Mouse (Mus musculus): Measurements from ENCODE around the gene Csnk2a2. TPM values are rescaled to one million over a fixed set of nuclear protein-coding genes. Genes with fewer than 3 reads are reported as not detected.
A peak's percentile ranks its signal among the peaks of the same experiment; 100 is the strongest.

Csnk2a2 gene
- 10.3 and 11.0 TPM in 2 replicates for polyA plus RNA-seq (2015; fragmentation: Nextera tagmentation; extraction: Ambion mirVana)

DNA sequence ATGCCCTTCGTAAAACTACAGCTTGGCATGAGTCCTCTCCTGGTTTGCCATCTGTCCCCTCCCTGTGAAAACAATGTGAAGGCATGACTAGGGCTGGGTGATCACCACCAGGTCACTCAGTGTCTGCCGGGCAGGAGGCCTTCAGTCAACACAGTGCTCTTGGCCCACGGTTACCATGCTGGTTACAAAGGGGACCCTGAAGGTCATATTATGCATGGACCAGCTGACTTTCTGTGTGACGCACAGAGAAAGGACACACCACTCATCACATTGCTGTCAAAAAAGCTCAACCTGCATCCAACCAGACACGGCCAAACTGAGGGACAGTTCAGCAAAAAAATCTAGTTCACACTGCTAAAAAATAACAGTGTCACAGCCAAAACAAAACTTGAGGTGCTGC is at the start of gene Csnk2a2:
TSS of gene Csnk2a2 (minus strand) at position 34 of the 400 bp plus-strand sequence.
- no peak within 1 kb of the TSS for H3K27ac ChIP-seq (ENCODE audit: low read length)
- H3K9ac ChIP-seq (replicated peaks; ENCODE audit: low read depth, low read length), result peak within 1 kb of the TSS; percentile 92
- H3K4me1 ChIP-seq (replicated peaks; ENCODE audit: control insufficient read depth, insufficient read depth, low read length), result peaks cover 16% of the 10 kb centered on the region
- no peaks in the 10 kb centered on the region for H3K27me3 ChIP-seq (replicated peaks; ENCODE audit: control insufficient read depth, insufficient read depth, low read length)
- peak within 1 kb of the TSS; percentile 80 for H3K4me2 ChIP-seq (ENCODE audit: low read length)
- WGBS, result 84% methylated on average over 5 of the region's 5 CpGs
- peak within 1 kb of the TSS; percentile 84 for H3K4me3 ChIP-seq (replicated peaks; ENCODE audit: low read length)
- H3K9me3 ChIP-seq (ENCODE audit: control insufficient read depth, low read length), result no peaks in the 10 kb centered on the region
- no peak for ATAC-seq
- H3K36me3 ChIP-seq (ENCODE audit: control insufficient read depth, insufficient read depth), result no peaks in the 10 kb centered on the region; the same call in 1 of the 2 replicates

DNA sequence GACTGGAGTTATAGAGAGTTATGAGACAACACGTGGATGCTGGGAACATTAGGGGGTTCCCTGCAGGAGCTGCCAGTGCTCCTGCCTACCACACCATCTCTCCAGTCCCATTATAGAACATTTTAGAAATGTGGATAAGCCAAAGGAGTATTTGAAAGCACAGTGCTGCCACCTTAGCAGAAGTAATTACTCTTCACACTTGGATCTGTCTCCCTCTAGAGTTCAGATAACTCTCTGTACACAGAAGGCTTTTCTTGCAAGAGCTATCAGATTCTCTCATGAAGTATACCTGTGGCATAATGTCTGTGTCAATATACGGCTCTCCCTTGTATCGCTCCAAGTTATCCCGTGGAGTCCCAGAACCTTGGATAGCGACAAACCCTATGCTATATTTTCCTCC is 49.6 kb upstream of the Csnk2a2 start:
- Histone ChIP-seq H3K4me2 (ENCODE audit: low read length) (no peak overlapping the region), H3K4me1 (replicated peaks; ENCODE audit: control insufficient read depth, insufficient read depth, low read length) (no peaks in the 10 kb centered on the region), H3K4me3 (replicated peaks; ENCODE audit: low read length) (no peak overlapping the region), H3K27ac (ENCODE audit: low read length) (no peak overlapping the region), H3K27me3 (replicated peaks; ENCODE audit: control insufficient read depth, insufficient read depth, low read length) (no peaks in the 10 kb centered on the region), H3K9me3 (ENCODE audit: control insufficient read depth, low read length) (no peaks in the 10 kb centered on the region), H3K9ac (replicated peaks; ENCODE audit: low read depth, low read length) (no peak overlapping the region), H3K36me3 (ENCODE audit: control insufficient read depth, insufficient read depth) (no peaks in the 10 kb centered on the region)
- no peak for ATAC-seq
- WGBS, result 88% methylated on average over 5 of the region's 5 CpGs

DNA sequence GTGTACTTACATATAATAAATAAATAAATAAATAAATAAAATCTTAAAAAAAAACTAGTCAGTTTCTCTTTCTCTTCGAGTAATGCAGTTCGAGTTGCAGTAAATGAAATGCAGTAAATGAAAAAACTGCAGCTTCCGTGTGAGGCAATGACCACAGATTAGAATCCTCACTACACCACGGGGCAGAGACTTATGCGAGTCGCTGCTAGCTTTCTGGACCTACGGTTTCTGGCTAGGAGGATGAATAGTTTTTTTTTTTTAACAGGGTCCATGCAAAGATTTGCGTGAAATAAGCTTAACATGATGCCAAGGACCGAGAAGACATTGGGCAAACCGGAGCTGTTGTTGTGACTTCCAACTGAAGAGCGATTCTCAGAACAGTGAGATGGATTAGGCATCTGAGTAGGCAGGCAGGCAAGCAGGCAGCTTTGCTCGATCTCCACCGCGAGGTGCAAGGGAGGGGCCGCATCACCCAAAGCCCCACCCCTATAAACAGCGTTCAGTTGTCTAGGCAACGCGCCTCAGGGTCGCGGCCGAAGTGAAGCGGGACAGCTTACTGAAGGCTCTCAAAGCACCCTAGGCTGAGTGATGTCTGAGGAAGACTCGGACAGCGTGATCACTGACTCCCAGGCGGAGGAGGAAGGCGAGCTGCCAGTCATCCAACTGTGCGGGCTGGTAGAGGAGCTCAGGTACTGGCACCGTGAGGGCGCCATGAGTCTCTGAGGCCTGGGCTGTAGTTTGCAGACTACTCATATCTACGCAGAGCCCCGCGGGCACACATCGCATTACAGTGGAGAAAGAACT is 43.9 kb upstream of the Csnk2a2 start, which contains the start of gene Ccdc113:
TSS of gene Ccdc113 (plus strand) at position 502 of the 804 bp plus-strand sequence.
- Histone ChIP-seq H3K4me2 (ENCODE audit: low read length) (peak within 1 kb of the TSS; percentile 86), H3K9ac (replicated peaks; ENCODE audit: low read depth, low read length) (peak within 1 kb of the TSS; percentile 61)
- peak; percentile 95 for ATAC-seq

DNA sequence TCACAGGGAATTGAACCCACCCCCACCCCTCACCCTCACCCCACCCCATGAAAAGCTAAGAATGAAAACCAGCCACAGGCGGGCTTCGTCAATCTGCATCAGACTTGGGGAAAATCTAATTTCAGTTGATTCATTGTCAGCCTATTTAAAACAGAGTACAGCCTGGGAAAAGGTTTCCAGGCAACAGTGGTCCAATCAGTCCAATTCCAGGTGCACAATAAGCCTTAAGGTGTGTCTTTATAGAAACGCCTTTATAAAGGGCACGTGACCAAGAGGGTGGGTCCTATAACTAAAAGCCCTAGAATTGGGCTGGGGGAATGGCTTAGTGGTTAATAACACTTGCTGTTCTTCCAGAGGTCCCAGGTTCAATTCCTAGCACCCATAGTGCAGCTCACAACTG is 42.4 kb upstream of the Csnk2a2 start:
- peaks cover 8% of the 10 kb centered on the region for H3K4me1 ChIP-seq (replicated peaks; ENCODE audit: control insufficient read depth, insufficient read depth, low read length)

More for the DNA sequence above, 43.9 kb upstream of the Csnk2a2 start, which contains the start of gene Ccdc113:
- Histone ChIP-seq H3K4me3 (replicated peaks; ENCODE audit: low read length) (peak within 1 kb of the TSS; percentile 54), H3K4me1 (replicated peaks; ENCODE audit: control insufficient read depth, insufficient read depth, low read length) (peaks cover 8% of the 10 kb centered on the region), H3K27ac (ENCODE audit: low read length) (no peak within 1 kb of the TSS), H3K27me3 (replicated peaks; ENCODE audit: control insufficient read depth, insufficient read depth, low read length) (no peaks in the 10 kb centered on the region), H3K9me3 (ENCODE audit: control insufficient read depth, low read length) (no peaks in the 10 kb centered on the region), H3K36me3 (ENCODE audit: control insufficient read depth, insufficient read depth) (no peaks in the 10 kb centered on the region)
- 5% methylated on average over 33 of the region's 33 CpGs for WGBS

DNA sequence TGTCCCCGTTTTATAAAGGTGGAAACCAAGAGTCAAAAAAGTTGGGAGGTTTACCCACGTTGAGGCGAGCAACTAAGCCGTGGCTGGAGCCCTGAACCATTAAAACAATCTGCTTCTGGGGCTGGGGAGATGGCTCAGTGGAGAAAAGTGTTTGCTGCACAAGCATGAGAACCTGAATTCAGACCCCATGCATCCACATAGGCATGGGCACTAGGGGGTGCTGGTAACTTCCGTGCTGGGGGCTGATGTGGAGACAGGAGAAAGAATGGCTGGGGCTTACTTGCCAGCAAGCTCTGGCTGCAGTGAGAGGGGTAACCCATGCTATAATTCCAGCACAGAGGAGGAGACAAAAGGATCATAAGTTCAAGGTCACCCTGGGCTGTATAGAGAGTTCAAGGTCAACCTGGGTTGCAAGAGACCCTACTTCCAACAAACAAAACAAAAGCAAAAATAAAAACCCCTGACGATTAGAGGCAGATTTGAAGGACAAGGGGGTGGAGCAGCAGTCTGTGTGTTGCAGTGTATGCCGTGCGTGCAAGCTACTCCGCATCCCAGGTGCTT is 39.0 kb upstream of the Csnk2a2 start:
- no peak overlapping the region for H3K9ac ChIP-seq (replicated peaks; ENCODE audit: low read depth, low read length)
- no peak overlapping the region for H3K27ac ChIP-seq (ENCODE audit: low read length)
- no peak for ATAC-seq
- no peak overlapping the region for H3K4me2 ChIP-seq (ENCODE audit: low read length)
- 63% methylated on average over 9 of the region's 9 CpGs for WGBS
- H3K36me3 ChIP-seq (ENCODE audit: control insufficient read depth, insufficient read depth), result no peaks in the 10 kb centered on the region
- H3K9me3 ChIP-seq (ENCODE audit: control insufficient read depth, low read length), result no peaks in the 10 kb centered on the region
- H3K4me1 ChIP-seq (replicated peaks; ENCODE audit: control insufficient read depth, insufficient read depth, low read length), result peaks cover 3% of the 10 kb centered on the region
- H3K4me3 ChIP-seq (replicated peaks; ENCODE audit: low read length), result no peak overlapping the region
- H3K27me3 ChIP-seq (replicated peaks; ENCODE audit: control insufficient read depth, insufficient read depth, low read length), result no peaks in the 10 kb centered on the region

More for the DNA sequence above, 42.4 kb upstream of the Csnk2a2 start:
- Histone ChIP-seq H3K9me3 (ENCODE audit: control insufficient read depth, low read length) (no peaks in the 10 kb centered on the region), H3K36me3 (ENCODE audit: control insufficient read depth, insufficient read depth) (no peaks in the 10 kb centered on the region), H3K27me3 (replicated peaks; ENCODE audit: control insufficient read depth, insufficient read depth, low read length) (no peaks in the 10 kb centered on the region), H3K9ac (replicated peaks; ENCODE audit: low read depth, low read length) (no peak overlapping the region), H3K4me3 (replicated peaks; ENCODE audit: low read length) (no peak overlapping the region), H3K4me2 (ENCODE audit: low read length) (no peak overlapping the region), H3K27ac (ENCODE audit: low read length) (no peak overlapping the region)
- WGBS, result 42% methylated on average over 4 of the region's 4 CpGs
- no peak for ATAC-seq

DNA sequence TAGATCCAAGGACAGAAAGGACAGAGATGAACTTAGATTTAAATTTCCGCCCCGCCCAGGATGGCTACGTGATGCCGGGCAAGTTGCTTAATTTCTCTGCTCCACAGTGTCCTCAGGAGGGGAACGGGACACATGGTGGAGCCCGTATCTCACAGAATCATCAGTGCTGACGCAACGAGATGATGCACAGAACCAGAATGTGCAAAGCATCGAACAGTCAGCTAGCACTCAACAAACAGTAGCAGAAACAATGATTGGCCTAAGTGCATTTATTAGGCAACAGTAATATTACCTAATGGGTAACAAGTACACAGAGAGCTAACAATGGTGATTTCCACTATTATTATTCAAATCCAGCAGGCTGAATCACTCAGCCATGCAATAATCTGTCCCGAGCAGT is 38.4 kb upstream of the Csnk2a2 start:
- WGBS, result 76% methylated on average over 10 of the region's 10 CpGs
- H3K36me3 ChIP-seq (ENCODE audit: control insufficient read depth, insufficient read depth), result no peaks in the 10 kb centered on the region

DNA sequence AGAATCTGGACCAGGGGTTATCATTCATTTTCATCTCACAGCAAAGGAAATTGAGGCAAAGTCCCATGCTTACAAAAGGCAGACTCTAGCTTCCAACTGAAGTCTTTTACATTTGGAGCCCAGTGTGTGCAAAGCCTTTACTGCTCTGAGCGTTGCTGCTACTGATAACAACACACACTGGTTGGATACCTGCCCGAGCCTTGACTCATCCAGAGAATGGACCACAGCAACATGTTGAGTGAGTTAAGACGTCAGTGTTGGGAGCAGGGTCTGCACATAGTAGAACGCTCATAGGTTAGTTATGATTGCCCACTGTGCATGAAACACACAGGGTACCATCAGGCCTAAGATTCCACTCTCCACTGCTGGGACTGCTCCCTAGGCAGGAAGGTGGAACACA is 34.2 kb upstream of the Csnk2a2 start:
- no peaks in the 10 kb centered on the region for H3K36me3 ChIP-seq (ENCODE audit: control insufficient read depth, insufficient read depth)
- WGBS, result 92% methylated on average over 4 of the region's 4 CpGs
- H3K9ac ChIP-seq (replicated peaks; ENCODE audit: low read depth, low read length), result no peak overlapping the region
- no peak overlapping the region for H3K27ac ChIP-seq (ENCODE audit: low read length)
- ATAC-seq, result no peak
- H3K4me1 ChIP-seq (replicated peaks; ENCODE audit: control insufficient read depth, insufficient read depth, low read length), result no peaks in the 10 kb centered on the region
- H3K9me3 ChIP-seq (ENCODE audit: control insufficient read depth, low read length), result no peaks in the 10 kb centered on the region
- no peaks in the 10 kb centered on the region for H3K27me3 ChIP-seq (replicated peaks; ENCODE audit: control insufficient read depth, insufficient read depth, low read length)
- H3K4me2 ChIP-seq (ENCODE audit: low read length), result no peak overlapping the region
- H3K4me3 ChIP-seq (replicated peaks; ENCODE audit: low read length), result no peak overlapping the region

More for the DNA sequence above, 38.4 kb upstream of the Csnk2a2 start:
- Histone ChIP-seq H3K4me1 (replicated peaks; ENCODE audit: control insufficient read depth, insufficient read depth, low read length) (no peaks in the 10 kb centered on the region), H3K4me2 (ENCODE audit: low read length) (no peak overlapping the region), H3K9me3 (ENCODE audit: control insufficient read depth, low read length) (no peaks in the 10 kb centered on the region), H3K9ac (replicated peaks; ENCODE audit: low read depth, low read length) (no peak overlapping the region), H3K27ac (ENCODE audit: low read length) (no peak overlapping the region), H3K4me3 (replicated peaks; ENCODE audit: low read length) (no peak overlapping the region), H3K27me3 (replicated peaks; ENCODE audit: control insufficient read depth, insufficient read depth, low read length) (no peaks in the 10 kb centered on the region)
- no peak for ATAC-seq

DNA sequence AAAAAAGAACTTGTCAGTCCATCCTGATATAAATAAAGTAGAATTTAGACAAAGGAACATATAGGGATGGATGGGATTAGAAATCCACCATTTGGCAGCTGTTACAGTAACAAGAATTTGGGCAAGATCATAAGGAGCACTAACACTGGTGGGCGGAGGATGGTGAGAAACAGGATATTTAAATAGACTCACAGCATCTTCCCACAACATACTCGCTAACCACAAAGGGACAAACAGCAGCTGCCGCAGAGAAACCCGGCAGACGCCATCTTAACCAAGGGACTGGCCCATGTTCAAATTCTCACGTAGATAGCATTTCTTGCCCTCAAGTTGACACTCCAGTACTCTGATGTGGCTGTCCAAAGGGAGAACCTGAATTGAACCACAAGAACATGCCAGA is 27.1 kb upstream of the Csnk2a2 start:
- Histone ChIP-seq H3K4me2 (ENCODE audit: low read length) (no peak overlapping the region), H3K4me1 (replicated peaks; ENCODE audit: control insufficient read depth, insufficient read depth, low read length) (no peaks in the 10 kb centered on the region), H3K4me3 (replicated peaks; ENCODE audit: low read length) (no peak overlapping the region), H3K9ac (replicated peaks; ENCODE audit: low read depth, low read length) (no peak overlapping the region), H3K27ac (ENCODE audit: low read length) (no peak overlapping the region), H3K36me3 (ENCODE audit: control insufficient read depth, insufficient read depth) (no peaks in the 10 kb centered on the region), H3K27me3 (replicated peaks; ENCODE audit: control insufficient read depth, insufficient read depth, low read length) (no peaks in the 10 kb centered on the region), H3K9me3 (ENCODE audit: control insufficient read depth, low read length) (no peaks in the 10 kb centered on the region)
- WGBS, result 92% methylated on average over 6 of the region's 6 CpGs
- ATAC-seq, result no peak

DNA sequence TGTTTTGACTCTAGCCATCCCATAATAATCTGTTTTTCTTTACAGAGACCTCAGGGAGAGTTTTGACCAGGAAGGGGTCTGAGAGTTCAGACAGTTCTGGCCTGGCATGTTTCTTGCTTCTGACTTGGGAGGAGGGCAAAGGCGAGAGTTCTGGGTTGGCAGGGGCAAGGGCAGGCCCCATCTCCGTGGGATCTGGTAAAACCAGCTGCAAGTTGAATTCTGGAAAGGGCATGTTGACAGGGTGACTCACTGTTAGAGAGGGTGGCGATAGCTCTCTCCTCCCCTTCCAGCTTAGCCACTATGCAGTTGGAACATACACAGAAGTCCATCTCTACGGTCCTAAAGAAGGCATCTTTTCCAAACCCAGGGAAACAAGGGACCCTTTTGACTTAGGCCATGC is 23.4 kb upstream of the Csnk2a2 start:
- Histone ChIP-seq H3K4me2 (ENCODE audit: low read length) (no peak overlapping the region), H3K27ac (ENCODE audit: low read length) (no peak overlapping the region), H3K9me3 (ENCODE audit: control insufficient read depth, low read length) (no peaks in the 10 kb centered on the region), H3K9ac (replicated peaks; ENCODE audit: low read depth, low read length) (no peak overlapping the region), H3K4me3 (replicated peaks; ENCODE audit: low read length) (no peak overlapping the region), H3K27me3 (replicated peaks; ENCODE audit: control insufficient read depth, insufficient read depth, low read length) (no peaks in the 10 kb centered on the region), H3K4me1 (replicated peaks; ENCODE audit: control insufficient read depth, insufficient read depth, low read length) (no peaks in the 10 kb centered on the region), H3K36me3 (ENCODE audit: control insufficient read depth, insufficient read depth) (no peaks in the 10 kb centered on the region)
- WGBS, result 85% methylated on average over 4 of the region's 4 CpGs
- ATAC-seq, result no peak

Data from forebrain, embryonic 16.5 days (tissue).